Mouse (Mus musculus) CH12.LX (cell line): ENCODE results near the gene Pld1.

Experiments used
- CTCF ChIP-seq, 2 experiments: IDR thresholded peaks in 1 of 2; conservative IDR thresholded peaks in 1 of 2; 2 replicates each; pipeline ENCODE4 v1.5.1; 2011 to 2012; ENCODE audit warnings: low read depth in 2 of 2, low read length in 2 of 2, improper control_type of control experiment in 1 of 2, inconsistent platforms in 1 of 2, mild to moderate bottlenecking in 1 of 2, moderate library complexity in 1 of 2
- EP300 ChIP-seq: IDR thresholded peaks from 2 replicates; pipeline ENCODE4 v1.6.1; 2011; ENCODE audit warnings: low read length, improper control_type of control experiment
- JUND ChIP-seq: conservative IDR thresholded peaks from 2 replicates; pipeline ENCODE4 v1.6.1; 2011; ENCODE audit warnings: low read depth, low read length, improper control_type of control experiment
- KAT2A ChIP-seq: IDR thresholded peaks from 2 replicates; pipeline ENCODE4 v1.6.1; 2012; ENCODE audit warnings: low read length, improper control_type of control experiment, inconsistent platforms; ENCODE audit not compliant: insufficient replicate concordance
- MAX ChIP-seq: IDR thresholded peaks from 2 replicates; pipeline ENCODE4 v1.6.1; 2011; ENCODE audit warnings: low read length, improper control_type of control experiment
- MYC ChIP-seq: IDR thresholded peaks from 2 replicates; pipeline ENCODE4 v1.6.1; 2011; ENCODE audit warnings: low read depth, mild to moderate bottlenecking, improper control_type of control experiment, low read length
- POLR2A ChIP-seq: IDR thresholded peaks from 2 replicates; pipeline ENCODE4 v1.6.1; 2011; ENCODE audit warnings: low read depth, mild to moderate bottlenecking, improper control_type of control experiment, low read length
- USF2 ChIP-seq: conservative IDR thresholded peaks from 2 replicates; pipeline ENCODE4 v1.6.1; 2011; ENCODE audit warnings: low read depth, low read length, improper control_type of control experiment
- ZC3H11A ChIP-seq: IDR thresholded peaks from 2 replicates; pipeline ENCODE4 v1.6.1; 2012; ENCODE audit warnings: low read depth, mild to moderate bottlenecking, inconsistent platforms, low read length, improper control_type of control experiment
- ZNF384 ChIP-seq: IDR thresholded peaks from 2 replicates; pipeline ENCODE4 v1.6.1; 2012; ENCODE audit warnings: low read depth, low read length, improper control_type of control experiment, inconsistent platforms

DNA sequence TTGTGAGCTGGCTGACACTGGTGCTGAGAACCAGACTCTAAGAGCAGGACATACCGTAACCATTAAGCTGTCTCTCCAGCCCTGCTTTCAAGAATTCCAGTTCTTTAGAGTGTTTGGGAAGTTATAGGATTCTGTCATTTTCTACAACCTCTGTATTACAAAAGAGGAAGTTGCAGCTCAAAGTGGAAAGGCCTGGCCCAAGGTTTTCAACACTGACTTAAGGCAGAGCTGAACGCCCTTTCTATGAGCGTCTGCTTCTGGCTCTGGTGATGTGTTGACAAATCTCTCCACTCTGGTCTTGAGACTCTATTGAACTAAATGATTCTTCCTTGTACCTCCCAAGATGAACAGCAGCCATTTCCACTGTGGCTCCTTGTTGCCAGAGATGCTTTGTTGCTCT, 22.7 kb downstream of the Pld1 start:
- TF ChIP-seq POLR2A (no peak), CTCF (conservative IDR thresholded peaks at IDR 0.05 in 1 of 2, IDR thresholded peaks at IDR 0.05 in 1 of 2; ENCODE audit: low read depth in 2 of 2, low read length in 2 of 2) (no peak), ZC3H11A (no peak), EP300 (no peak), USF2 (no peak), JUND (no peak), MYC (no peak), KAT2A (no peak), MAX (no peak), ZNF384 (no peak)
